13 mouse cellular contexts compared by ENCODE assay signal in genomic region chr11:58015339-58015738, GRCm38 (mm10).
"Had no signal": no experiment of that assay in that cellular context is flagged by ENCODE, and none has a peak within 500 bp of the region (broad histone marks: within the 10 kb centered on the region; RNA-seq: fewer than 3 reads in every experiment).

No protein-coding gene starts in this region.

- H3K9me3 ChIP-seq: intestine, embryonic 15.5 days; limb, embryonic 12.5 days; lung, embryonic 15.5 days; midbrain, embryonic 12.5 days; neural tube, embryonic 12.5 days; stomach, embryonic 15.5 days had no signal

- DNase-seq: kidney, adult 18-20 months; kidney, postnatal 10 days; kidney, postnatal 4 days; right cerebral cortex, postnatal 4 days; thymus, adult 2 months; thymus, postnatal 25 days had no signal

- H3K27ac ChIP-seq: intestine, embryonic 15.5 days; layer of hippocampus, adult 2 months; limb, embryonic 12.5 days; lung, embryonic 15.5 days; midbrain, embryonic 12.5 days; neural tube, embryonic 12.5 days; stomach, embryonic 15.5 days had no signal

- H3K4me3 ChIP-seq: intestine, embryonic 15.5 days; layer of hippocampus, adult 2 months; limb, embryonic 12.5 days; lung, embryonic 15.5 days; midbrain, embryonic 12.5 days; neural tube, embryonic 12.5 days; stomach, embryonic 15.5 days had no signal

- H3K27me3 ChIP-seq: intestine, embryonic 15.5 days; limb, embryonic 12.5 days; lung, embryonic 15.5 days; midbrain, embryonic 12.5 days; neural tube, embryonic 12.5 days; stomach, embryonic 15.5 days had no signal

- H3K4me2 ChIP-seq: intestine, embryonic 15.5 days; limb, embryonic 12.5 days; lung, embryonic 15.5 days; midbrain, embryonic 12.5 days; neural tube, embryonic 12.5 days; stomach, embryonic 15.5 days had no signal

- H3K36me3 ChIP-seq: intestine, embryonic 15.5 days; limb, embryonic 12.5 days; lung, embryonic 15.5 days; midbrain, embryonic 12.5 days; neural tube, embryonic 12.5 days; stomach, embryonic 15.5 days had no signal

- ATAC-seq: intestine, embryonic 15.5 days had no signal

- H3K9ac ChIP-seq: intestine, embryonic 15.5 days; limb, embryonic 12.5 days; lung, embryonic 15.5 days; midbrain, embryonic 12.5 days; neural tube, embryonic 12.5 days; stomach, embryonic 15.5 days had no signal
